Mouse (Mus musculus) cortical plate, adult 2 months (tissue): ENCODE measurements around the gene Ndufaf2.

Experiments used
- CTCF ChIP-seq: fragments of 200-500 bp; IDR thresholded peaks from 2 replicates; pipeline ENCODE4 v1.5.1; 2011; ENCODE audit warnings: mild to moderate bottlenecking, control low read depth, low read length; ENCODE audit not compliant: insufficient read depth; ENCODE audit errors: extremely low read depth
- POLR2A ChIP-seq: fragments of 200-500 bp; IDR thresholded peaks from 2 replicates; pipeline ENCODE4 v1.6.1; 2011; ENCODE audit warnings: mild to moderate bottlenecking, low read length, control low read depth; ENCODE audit not compliant: insufficient read depth; ENCODE audit errors: extremely low read depth

GRCm38 (mm10) chr13:108062900-108063299 is 95.5 kb downstream of the Ndufaf2 start:
- TF ChIP-seq POLR2A (no peak), CTCF (no peak)
